Mouse (Mus musculus) urinary bladder, postnatal 4 days (tissue): Measurements from ENCODE around the gene Dapp1.

Experiments used
- DNase-seq, 2 experiments: peaks; one replicate each; pipeline ENCODE4 v3.0.0; 2021 to 2022; ENCODE audit warnings: low spot score in 2 of 2

Dapp1 gene

GRCm38 (mm10) chr3:137981382-137981750 lies at the start of gene Dapp1:
Gene Dapp1, minus strand, starts transcription at chr3:137981545.
- DNase-seq, result peak; percentile 59 to 68

- DNase-seq, result no peak
Observed at GRCm38 (mm10) chr3:138030563-138030962, 49.2 kb upstream of the Dapp1 start.

GRCm38 (mm10) chr3:138029351-138029750 lies 48.0 kb upstream of the Dapp1 start:
- no peak for DNase-seq

DNA sequence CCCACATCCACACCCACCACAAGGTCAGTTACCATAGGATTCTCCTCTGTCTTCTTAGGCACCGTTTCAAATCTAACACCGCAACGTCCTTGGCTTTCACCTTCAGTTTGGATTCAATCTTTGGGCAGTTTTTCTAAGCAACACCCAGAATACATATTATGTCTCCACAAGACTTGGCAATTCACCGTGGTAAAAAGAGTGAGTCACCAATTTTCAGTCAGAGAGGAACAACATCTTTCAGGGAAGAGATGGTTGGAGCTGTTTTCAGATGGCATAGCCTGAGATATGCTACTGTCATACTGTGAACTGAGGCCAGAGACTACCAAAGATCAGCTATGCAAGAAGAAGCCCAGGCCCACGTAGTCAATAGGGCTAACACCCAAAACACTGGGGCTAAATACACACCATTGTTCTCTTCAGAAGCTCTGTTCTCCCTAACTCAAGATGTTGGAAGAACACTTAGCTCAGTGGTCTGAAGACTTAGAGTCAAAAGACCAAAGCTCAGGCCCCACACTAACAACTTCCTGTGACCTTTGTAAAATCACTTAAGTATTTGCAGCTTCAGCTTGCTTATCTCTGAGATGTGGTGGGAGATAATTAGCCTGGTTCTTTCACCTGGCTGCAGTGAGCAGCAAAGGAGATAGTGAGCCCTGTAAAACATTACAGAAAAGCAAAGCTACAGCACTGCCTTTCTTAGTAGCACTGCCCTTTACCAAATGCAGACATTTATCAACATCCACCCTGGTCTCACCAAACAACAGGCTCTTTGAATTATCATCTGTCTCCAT lies 46.4 kb upstream of the Dapp1 start:
- DNase-seq, result no peak

DNA sequence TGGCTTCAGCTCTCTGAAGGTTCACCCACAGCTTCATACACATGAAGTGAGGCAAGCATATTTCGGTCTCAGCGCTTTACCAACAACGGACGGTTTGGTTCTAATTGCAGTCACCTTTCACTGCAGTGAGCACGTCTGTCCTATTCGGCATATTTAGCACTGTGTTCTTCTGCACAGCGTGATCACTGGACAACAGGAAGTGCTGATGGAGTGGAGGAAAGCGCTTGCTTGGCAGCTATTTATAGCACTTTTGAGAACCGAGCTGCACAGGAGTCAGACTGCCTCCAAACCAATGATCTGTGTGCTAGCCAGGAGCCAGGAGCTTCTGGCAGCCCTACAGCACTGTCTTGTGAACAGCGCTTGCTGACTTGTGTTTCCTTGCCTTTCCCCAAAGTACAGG lies 44.9 kb upstream of the Dapp1 start:
- no peak for DNase-seq

GRCm38 (mm10) chr3:138022651-138023050 lies 41.3 kb upstream of the Dapp1 start:
- DNase-seq, result no peak

DNA sequence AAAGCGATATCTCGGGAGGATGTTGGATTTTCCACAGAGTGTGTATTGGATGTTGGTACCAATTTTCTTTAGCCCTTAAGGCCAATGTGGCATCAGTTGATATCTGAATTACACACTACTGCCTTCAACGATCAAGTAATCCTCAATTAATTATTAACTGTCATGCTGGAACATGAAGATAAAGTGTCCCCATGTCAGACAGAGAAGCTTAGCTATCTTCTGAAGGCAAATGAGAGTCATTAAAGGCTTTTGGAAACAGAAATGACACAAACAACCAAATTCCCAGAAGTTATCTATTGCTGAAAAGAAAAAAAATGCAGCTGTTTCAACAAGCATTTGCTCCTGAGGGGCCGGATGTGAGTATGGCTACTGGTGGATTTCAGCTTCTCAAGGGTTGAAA lies 40.7 kb upstream of the Dapp1 start:
- no peak for DNase-seq

DNA sequence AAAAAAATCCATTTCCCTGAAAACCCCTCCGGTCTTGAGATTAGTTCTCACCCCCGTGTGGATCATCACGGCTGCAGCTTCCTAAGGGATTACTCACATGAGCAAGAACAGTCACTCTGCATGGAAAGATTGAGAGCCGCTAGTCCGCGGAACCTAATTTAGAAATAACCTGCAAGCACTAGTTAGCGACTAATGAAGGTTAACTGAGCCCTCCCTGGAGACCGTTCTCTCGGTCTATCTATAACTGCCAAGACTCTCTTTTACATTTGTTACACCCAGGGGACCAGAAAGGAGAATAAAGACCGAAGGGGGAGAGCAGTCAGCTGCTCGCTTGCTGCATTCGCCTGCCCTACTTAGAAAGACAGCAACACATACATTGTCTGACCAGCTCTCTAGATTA lies 35.5 kb upstream of the Dapp1 start:
- no peak for DNase-seq

GRCm38 (mm10) chr3:138014725-138015124 lies 33.4 kb upstream of the Dapp1 start:
- no peak for DNase-seq

DNA sequence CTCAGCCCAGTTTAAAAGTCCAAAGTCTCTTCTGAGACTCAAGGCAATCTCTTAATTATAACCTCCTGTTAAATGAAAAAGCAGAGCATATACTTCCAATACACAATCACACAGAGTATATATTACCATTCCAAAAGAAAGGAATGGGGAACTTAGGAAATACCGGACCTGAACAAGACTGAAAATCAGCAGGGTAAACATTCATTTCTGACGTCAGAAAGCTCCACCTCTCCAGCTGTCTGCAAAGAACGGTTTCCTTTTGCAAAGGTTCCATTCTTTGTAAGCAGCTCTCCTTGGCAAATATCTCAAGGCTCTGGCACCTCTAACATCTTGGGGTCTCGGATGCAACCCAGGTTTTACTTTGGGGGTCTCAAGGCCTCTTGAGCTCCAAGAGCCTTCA lies 31.0 kb upstream of the Dapp1 start:
- no peak for DNase-seq

GRCm38 (mm10) chr3:138008152-138008551 lies 26.8 kb upstream of the Dapp1 start:
- DNase-seq, result no peak

GRCm38 (mm10) chr3:138006896-138007295 lies 25.6 kb upstream of the Dapp1 start:
- no peak for DNase-seq

DNA sequence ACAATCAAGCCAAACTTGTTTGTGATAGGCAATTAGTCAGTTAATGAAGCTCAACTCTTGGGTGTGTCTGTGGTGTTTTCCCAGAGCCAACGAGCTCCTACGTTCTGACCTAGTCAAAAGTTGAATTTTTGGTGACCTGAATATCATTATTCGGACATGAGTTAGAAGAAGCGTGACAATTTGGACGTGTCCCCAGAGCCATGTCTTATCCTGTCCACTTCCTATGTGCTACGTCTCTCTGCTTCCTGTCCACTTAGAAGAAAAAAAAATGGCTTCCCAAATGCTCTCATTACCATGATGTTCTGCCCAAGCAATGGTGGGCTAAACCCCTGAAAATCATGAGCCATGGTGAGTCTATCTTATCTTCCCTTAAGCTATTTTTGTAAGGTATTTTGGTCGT lies 21.9 kb upstream of the Dapp1 start:
- no peak for DNase-seq

GRCm38 (mm10) chr3:138002545-138002944 lies 21.2 kb upstream of the Dapp1 start:
- DNase-seq, result no peak

- no peak for DNase-seq
Observed at GRCm38 (mm10) chr3:138001865-138002264, 20.5 kb upstream of the Dapp1 start.

DNA sequence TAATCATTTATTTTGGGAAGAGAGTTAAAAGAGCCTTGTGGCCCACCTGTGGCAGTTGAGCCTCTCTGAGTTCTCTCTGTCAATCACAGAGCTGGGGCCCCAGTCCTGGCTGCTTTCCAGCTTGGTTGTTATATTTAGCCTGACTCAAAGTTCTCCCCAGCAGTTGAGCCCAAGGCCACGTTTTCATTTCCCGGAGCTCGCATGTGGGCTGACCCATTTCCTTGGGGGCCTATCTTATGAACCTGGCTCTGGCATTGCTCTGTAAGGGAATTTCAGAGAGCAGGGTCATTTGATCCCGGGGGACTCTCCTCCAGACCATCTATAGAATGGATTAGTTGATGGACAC lies 19.4 kb upstream of the Dapp1 start:
- DNase-seq, result no peak

DNA sequence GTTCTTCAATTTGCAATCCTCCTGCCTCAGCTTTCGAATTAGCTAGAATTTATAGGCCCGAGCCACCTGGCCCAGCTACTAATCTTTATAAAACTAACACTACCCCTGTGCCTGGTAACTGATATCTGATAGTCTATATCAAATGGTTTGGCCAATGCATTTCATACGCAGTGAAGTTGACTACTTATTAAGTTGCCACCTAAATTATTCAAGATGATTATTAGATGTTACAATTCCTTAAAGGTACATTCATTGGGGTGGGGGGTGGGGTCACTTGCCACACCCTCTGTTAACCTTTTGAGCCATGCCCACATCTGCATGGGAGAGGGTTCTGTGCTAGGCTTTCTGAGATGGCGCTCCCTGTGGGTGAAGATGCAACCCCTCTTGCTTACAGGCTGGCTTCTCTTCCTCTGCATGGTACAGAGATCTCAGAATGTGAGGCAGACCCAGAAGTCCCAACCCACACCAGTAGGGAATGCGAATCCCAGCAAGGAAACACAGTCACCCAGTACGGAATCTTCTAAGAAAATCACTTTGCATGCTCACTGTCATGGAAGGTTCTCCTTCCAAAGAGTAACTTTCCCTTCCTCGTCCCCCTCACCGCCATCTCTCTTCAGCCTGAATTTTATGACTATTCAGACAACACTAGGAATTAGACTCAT lies 18.8 kb upstream of the Dapp1 start:
- no peak for DNase-seq

GRCm38 (mm10) chr3:137999224-137999790 lies 18.0 kb upstream of the Dapp1 start:
- DNase-seq, result no peak

DNA sequence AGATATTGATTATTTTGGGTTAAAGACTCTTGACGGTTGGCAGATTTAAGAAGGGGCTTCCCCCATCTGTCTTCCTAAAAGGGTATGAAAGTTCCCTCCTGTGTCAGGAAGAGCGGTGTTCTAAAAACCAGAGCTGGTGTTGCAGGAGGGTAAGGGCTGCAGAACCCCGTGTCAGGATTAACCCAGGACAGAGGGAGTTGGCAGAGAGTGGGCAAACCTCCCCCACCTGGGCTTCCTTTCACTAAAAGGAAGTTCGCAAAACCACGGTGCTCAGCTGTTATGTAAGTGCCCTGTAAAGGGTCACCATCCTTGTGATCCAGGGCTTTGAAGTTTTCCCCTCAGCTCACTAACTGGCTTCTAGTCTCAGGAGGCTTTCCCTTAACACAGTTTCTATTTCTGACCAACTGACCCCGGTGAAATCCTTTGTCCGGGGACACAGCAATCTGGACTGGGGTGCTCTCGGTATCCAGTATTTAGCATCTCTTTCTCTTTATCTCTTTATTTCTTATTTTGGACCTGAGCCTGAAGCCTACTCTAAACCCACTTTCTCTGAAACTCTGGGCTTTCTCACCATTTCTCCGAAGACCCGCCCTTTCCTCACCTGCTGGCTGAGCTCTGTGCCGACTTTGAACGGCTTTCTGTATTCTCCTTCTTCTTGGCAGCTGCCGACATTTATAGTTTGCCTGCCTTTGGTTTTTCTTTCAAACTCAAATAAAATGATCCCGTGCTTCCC lies 17.3 kb upstream of the Dapp1 start:
- no peak for DNase-seq

DNA sequence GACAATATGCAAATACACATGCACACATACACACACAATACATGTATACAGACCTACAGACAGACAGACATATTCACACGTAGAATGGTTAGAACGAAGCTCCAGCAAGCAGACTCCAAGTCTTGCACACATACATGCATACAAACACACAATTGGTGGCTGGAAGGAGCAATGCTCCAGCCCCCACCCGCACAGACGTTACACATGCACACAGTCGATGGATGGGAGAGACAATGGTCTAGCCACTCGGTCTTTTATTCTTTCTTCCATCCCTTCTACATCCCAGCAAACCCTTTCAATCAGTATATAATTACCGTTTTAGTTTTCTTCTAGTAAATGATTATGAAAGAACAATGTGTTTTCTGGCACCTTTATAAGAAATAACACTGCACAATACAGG lies 14.1 kb upstream of the Dapp1 start:
- no peak for DNase-seq

DNA sequence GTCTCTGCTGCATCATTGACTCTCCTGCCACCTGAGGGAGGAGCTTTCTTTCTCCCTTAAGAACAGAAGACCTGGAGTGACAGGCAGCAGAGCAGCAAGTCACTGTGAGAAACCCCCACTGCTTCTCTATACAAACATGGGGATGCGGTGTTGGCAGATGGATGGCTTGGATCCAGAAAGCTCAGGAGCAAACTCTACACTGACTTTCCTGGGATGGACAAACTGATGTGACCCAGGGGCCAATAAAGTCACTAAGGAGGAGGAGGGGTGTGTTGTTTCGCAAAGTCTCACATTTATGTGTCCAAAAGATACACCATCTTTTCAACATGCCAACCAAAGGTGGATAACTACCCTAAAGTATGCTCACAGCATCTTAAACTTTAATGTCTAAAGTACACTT lies 12.9 kb upstream of the Dapp1 start:
- no peak for DNase-seq

DNA sequence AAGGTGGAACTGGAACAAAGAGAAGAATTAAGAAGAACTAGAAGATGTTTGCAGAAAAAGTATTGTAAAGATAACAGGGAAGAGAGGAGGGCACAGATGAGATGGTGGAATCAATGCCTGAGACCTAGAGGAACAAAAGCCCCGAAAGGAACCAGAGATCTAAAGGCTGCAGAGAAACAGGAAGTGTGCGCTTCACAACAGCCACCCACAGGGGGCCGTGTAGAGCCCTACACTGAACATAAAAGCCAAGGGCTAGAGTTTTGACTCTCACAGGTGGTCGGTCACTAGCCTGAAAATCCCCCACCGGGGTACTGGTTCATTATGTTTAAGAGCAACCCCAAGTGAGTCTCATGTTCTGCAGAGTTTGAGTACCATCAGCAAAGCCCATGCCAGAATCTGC lies 11.0 kb upstream of the Dapp1 start:
- DNase-seq, result no peak

- DNase-seq, result peak; percentile 71 to 82
Observed at GRCm38 (mm10) chr3:137991183-137991582, 9.8 kb upstream of the Dapp1 start.
